Mouse (Mus musculus): ENCODE results near the gene Zfp217. TPM values are rescaled to one million over a fixed set of nuclear protein-coding genes. Genes with fewer than 3 reads are reported as not detected.

The Zfp217 gene
- polyA plus RNA-seq, 1 experiment from 2014 or later = 3.0 TPM

DNA sequence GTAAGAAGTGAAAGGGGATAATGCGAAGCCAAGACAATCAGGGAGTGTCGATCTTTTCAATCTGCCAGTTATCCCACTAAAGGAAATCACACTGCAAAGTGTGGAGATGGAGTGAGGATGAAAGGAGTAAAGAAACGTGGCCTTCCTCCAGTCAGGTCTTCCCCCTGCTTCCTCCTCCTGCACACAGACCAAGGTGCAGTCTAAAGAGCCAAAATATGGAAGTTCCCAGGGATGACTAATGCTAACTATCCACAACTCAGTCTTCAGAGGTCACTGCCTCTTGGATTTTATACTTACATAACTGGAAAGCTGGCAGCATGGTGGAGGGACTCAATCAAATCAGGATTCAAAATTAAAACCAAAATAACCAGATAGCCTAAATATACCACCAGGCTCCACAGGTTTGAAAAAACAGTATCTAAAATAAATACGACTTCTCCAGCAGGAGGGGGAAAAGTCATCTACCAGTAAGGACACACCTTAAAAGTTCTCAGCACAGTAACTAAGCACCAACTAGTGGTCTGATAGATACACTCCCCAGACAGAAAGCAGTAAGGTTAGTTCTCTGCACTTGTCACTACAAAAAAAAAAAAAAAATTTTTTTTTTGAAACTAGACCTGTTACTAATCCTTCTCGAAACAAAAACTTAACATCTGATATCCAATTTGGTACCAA is 18.5 kb downstream of the Zfp217 start:
- no peaks in the 10 kb centered on the region; the same call in 1 of the 2 replicates for H3K27me3 ChIP-seq (ENCODE audit: insufficient read depth, poor library complexity, severe bottlenecking)
- DNase-seq (ENCODE audit: low spot score) = no peak
- WGBS = 19% methylated on average over 5 of the region's 5 CpGs
- H3K27ac ChIP-seq = peak overlapping the region; percentile 99
- H3K4me1 ChIP-seq (replicated peaks) = peaks cover 91% of the 10 kb centered on the region
- no peaks in the 10 kb centered on the region for H3K36me3 ChIP-seq
- H3K4me3 ChIP-seq = peak overlapping the region; percentile 89
- no peaks in the 10 kb centered on the region for H3K9me3 ChIP-seq

DNA sequence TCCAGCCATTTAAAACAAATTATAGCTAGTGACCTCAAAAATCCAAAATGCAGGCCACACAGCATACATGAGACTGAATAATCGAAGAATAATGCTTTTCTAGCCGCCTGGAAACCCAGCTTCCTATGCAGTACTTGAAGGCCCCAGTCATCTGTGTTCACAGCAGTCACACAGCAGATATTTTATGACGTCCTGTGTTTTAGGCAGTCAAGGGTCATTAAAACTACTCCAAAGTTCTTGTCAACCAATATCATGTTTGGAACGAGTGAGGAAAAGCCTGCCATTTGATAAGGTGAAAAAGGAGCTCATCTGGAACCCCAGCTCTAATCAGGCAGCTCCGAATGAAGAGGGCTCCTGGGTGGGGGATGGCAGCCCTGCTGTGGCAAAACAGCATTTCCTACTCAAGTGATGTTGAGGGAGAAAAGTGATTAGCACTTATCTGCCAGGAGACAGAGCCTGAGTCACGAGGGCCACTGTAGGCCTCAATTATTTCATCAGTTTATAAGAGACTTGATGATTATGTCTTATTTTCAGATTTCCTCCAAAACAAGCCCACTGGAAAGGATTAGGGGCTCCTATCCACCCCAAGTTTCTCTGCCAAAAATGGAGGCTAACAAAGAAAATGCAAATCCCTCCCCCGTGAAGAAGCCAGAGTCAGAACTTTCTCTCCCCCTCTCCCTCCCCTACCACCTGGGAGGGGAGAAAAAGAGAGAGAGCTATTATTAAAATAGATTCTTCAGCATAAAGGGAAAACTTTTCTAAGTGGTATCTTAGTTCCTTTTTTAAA is 19.2 kb downstream of the Zfp217 start:
- Histone ChIP-seq H3K36me3 (peaks cover 4% of the 10 kb centered on the region; the same call in 1 of the 2 replicates), H3K27me3 (ENCODE audit: insufficient read depth, poor library complexity, severe bottlenecking) (no peaks in the 10 kb centered on the region), H3K27ac (peak overlapping the region; percentile 70; the same call in 1 of the 2 replicates), H3K9me3 (no peaks in the 10 kb centered on the region), H3K4me3 (peak overlapping the region; percentile 89), H3K4me1 (replicated peaks) (peaks cover 84% of the 10 kb centered on the region)
- 28% methylated on average over 7 of the region's 7 CpGs for WGBS
- DNase-seq (ENCODE audit: low spot score) = no peak

DNA sequence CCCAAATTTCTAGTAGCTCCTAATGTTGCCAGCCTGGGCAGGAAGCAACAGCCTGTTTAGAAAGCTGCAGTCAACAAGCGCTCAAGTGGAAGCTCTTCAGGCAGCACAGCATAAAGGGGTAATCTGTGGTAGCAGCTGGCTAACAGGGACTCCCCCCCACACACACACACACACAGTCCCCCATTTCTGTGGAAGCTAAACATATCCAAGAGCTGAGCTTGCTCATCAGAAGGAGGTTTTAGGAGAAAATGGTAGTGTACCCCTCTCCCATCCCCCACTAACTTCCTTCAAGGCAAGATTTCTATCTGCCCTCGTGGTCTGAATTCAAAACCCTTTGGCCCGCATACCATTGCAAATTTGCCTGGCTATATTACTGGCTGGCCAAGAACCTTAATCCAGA is 20.4 kb downstream of the Zfp217 start:
- no peaks in the 10 kb centered on the region for H3K27me3 ChIP-seq (ENCODE audit: insufficient read depth, poor library complexity, severe bottlenecking)
- peaks cover 74% of the 10 kb centered on the region for H3K4me1 ChIP-seq (replicated peaks)
- no peaks in the 10 kb centered on the region for H3K9me3 ChIP-seq
- H3K27ac ChIP-seq = peak overlapping the region; percentile 5; the same call in 1 of the 2 replicates
- no peak for DNase-seq (ENCODE audit: low spot score)
- peaks cover 13% of the 10 kb centered on the region for H3K36me3 ChIP-seq
- H3K4me3 ChIP-seq = no peak overlapping the region
- 67% methylated on average over 3 of the region's 3 CpGs for WGBS

DNA sequence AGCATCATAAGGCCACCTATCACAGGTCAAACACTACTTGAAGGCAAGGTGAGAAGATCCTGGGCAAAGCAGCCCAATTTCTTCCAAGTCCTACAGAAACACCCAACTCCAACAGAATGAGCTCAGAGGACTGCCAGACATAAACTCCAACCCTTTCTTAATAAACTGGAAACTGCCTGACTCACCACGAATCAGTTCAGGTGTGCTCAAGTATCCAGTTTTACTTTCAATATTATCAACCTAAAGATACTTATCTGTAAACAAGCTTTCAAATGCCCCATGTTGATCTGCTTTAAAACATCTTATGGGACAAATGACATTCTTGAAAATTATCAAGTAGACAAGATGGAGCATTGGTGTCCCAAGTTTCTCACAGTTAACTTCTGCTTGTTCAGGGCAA is 21.6 kb downstream of the Zfp217 start:
- 88% methylated on average over 1 of the region's 1 CpGs for WGBS
- no peak overlapping the region for H3K27ac ChIP-seq
- peaks cover 24% of the 10 kb centered on the region for H3K36me3 ChIP-seq
- H3K4me3 ChIP-seq = no peak overlapping the region
- H3K9me3 ChIP-seq = no peaks in the 10 kb centered on the region
- no peak for DNase-seq (ENCODE audit: low spot score)
- no peaks in the 10 kb centered on the region for H3K27me3 ChIP-seq (ENCODE audit: insufficient read depth, poor library complexity, severe bottlenecking)
- H3K4me1 ChIP-seq (replicated peaks) = peaks cover 63% of the 10 kb centered on the region

DNA sequence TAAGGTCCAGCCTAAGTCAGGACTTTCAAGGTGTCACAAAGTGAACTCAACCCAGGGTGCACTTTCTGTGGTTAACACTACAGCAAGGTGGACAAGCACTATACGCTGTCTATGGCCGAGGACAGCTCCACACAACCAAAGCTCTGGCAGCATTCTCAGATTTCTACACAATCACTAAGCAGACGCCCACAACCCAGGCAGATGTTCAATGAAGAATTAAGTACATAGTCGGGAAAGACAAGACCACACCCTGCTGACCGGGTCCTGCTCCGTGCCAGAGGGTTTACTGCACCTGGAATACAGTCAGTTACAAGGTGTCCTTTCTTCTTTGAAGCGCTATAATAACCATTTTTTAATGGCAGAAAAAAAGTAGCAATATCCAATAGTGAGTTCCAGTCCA is 25.7 kb downstream of the Zfp217 start:
- Histone ChIP-seq H3K27me3 (ENCODE audit: insufficient read depth, poor library complexity, severe bottlenecking) (no peaks in the 10 kb centered on the region), H3K4me1 (replicated peaks) (peaks cover 37% of the 10 kb centered on the region), H3K27ac (no peak overlapping the region), H3K36me3 (peaks cover 64% of the 10 kb centered on the region), H3K9me3 (no peaks in the 10 kb centered on the region), H3K4me3 (no peak overlapping the region)
- no peak for DNase-seq (ENCODE audit: low spot score)
- WGBS = 90% methylated on average over 7 of the region's 7 CpGs

DNA sequence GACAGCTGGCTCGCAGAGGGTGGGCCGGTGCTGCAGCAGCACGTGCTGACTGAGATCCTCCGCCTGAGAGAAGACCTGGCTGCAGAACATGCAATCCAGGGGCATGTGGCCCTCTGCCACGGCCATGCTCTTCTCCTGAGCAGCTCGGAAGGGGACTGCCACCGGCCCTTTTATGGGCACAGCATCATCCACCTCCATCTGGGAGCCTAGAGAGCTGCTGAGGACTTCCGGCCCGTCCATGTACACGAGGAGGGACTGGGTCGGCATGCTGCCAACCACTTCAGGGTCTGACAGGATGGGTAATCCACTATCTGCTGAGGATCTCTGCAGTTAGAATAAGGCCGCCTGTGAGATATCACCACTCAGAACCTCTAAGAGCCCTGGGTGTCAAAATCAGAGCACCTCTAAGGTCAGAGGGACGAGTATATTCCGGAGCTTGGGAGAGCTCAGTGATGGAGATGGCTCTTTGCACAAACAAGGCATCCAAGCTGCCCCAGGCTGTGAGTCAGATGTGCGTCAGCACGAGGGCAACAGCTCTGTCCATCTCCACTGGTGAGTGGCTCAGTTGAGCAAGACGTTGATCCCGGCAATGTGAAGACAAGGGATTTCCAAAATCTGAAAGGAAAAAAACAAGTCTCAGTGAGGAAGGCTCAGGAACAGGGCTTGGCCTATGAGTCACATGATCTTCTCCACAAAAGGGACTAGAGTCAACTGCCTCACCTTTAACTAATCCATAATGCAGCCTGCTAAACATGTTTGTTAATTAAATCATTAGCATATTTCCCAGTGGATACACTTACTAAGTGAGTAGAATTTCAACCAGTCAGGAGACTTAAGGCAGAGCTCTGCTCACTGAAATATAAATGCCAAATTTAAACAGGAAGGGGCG is 27.5 kb downstream of the Zfp217 start:
- H3K4me3 ChIP-seq = no peak overlapping the region
- H3K36me3 ChIP-seq = peaks cover 76% of the 10 kb centered on the region
- WGBS = 93% methylated on average over 19 of the region's 19 CpGs
- H3K27me3 ChIP-seq (ENCODE audit: insufficient read depth, poor library complexity, severe bottlenecking) = no peaks in the 10 kb centered on the region
- H3K4me1 ChIP-seq (replicated peaks) = peaks cover 21% of the 10 kb centered on the region
- no peaks in the 10 kb centered on the region for H3K9me3 ChIP-seq
- no peak for DNase-seq (ENCODE audit: low spot score)
- H3K27ac ChIP-seq = no peak overlapping the region

DNA sequence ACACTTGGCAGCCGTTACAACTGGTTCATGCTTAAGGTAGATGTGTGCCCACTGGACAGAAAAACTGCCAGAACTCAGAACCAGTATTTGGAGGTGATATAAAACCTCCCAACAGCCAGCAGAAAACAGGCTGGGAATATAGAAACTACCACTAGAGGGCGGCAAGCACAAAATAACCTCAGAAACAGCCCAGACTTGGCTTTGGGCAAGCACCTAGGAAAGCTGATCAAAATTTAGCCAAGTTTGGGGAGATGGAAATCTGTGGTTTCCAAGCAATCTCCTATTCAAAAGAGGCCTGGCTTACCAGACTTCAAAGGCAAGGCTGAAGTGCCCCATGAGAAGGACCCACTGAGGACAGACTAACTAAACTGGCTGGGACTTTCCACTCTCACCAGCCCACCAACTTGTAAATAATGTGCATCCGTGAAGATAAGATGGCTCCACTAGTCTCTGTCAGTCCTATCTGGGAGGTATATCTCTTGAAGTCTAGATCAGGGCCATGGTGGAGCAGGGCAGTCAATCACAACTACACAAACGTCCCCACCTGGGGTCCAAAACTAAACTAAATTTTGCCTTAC is 31.1 kb downstream of the Zfp217 start:
- no peaks in the 10 kb centered on the region for H3K27me3 ChIP-seq (ENCODE audit: insufficient read depth, poor library complexity, severe bottlenecking)
- peaks cover 13% of the 10 kb centered on the region; the same call in 1 of the 2 replicates for H3K4me1 ChIP-seq (replicated peaks)
- H3K4me3 ChIP-seq = no peak overlapping the region
- H3K27ac ChIP-seq = no peak overlapping the region
- H3K9me3 ChIP-seq = no peaks in the 10 kb centered on the region
- peaks cover 91% of the 10 kb centered on the region for H3K36me3 ChIP-seq
- peak; percentile 59 for DNase-seq (ENCODE audit: low spot score)
- WGBS = 53% methylated on average over 4 of the region's 4 CpGs

DNA sequence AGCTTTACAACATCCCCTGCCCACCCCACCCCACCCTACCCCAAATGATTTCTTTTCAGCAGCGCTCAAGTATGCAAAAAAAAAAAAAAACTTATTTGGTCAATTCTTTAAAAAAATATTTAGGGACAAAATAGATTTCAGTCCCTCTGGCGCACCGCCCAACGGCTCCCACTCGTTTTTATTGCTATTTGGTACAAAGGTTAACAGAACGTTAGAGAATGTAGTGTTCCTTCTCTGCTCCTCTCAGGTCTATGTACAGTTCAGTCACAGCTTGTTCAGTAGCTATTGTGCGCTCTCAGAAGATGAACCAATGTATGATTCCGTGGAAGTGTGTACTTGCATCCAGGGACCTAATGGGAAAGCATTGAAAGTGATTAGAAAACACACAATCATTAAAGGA is 37.6 kb downstream of the Zfp217 start:
- H3K36me3 ChIP-seq = peaks cover 89% of the 10 kb centered on the region
- no peak overlapping the region for H3K27ac ChIP-seq
- no peaks in the 10 kb centered on the region for H3K9me3 ChIP-seq
- DNase-seq (ENCODE audit: low spot score) = no peak
- no peaks in the 10 kb centered on the region for H3K27me3 ChIP-seq (ENCODE audit: insufficient read depth, poor library complexity, severe bottlenecking)
- WGBS = 91% methylated on average over 8 of the region's 8 CpGs
- H3K4me3 ChIP-seq = no peak overlapping the region
- peaks cover 11% of the 10 kb centered on the region for H3K4me1 ChIP-seq (replicated peaks)

DNA sequence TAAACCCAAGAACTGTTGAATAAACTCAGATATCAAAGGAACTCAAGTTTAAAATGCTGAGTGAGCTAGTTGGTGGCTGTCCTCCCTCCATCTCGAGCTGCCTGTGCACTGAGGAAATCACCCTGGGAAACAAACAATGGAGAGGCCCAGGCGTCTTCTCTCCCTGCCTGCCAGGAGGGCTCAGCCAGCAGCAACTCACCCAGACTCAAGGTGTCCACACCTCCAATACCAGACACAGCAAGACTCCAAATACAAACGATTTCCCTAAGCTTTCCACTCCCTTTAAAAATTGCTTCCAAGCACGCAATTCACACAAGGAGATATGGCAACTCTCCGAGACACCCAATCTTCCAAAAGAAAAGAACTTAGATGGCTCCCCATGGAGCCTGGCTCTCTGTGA is 38.4 kb downstream of the Zfp217 start:
- H3K27ac ChIP-seq = peak overlapping the region; percentile 59
- peaks cover 81% of the 10 kb centered on the region for H3K36me3 ChIP-seq
- H3K4me3 ChIP-seq = no peak overlapping the region
- no peaks in the 10 kb centered on the region for H3K9me3 ChIP-seq
- WGBS = 35% methylated on average over 5 of the region's 5 CpGs
- peaks cover 11% of the 10 kb centered on the region for H3K4me1 ChIP-seq (replicated peaks)
- DNase-seq (ENCODE audit: low spot score) = no peak
- H3K27me3 ChIP-seq (ENCODE audit: insufficient read depth, poor library complexity, severe bottlenecking) = no peaks in the 10 kb centered on the region

DNA sequence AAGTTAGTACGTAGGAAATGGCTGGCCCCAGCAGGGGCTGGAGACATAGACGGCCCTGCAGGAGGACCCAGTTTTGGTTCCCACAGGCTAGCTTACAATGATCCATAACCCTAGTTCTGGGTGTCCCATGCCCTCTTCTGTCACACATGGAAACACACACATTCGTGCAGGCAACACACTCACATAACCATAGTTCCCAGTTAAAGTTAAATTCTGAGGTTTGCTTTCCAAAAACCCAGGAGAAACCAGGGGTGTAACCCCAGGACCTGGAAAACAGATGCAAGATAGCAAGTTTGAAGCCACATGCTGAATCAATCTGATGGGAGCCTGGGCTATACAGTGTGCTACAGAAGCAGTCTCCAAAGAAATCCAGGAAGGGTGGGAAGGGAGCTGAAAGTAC is 40.1 kb downstream of the Zfp217 start:
- Histone ChIP-seq H3K4me3 (no peak overlapping the region), H3K27ac (no peak overlapping the region), H3K9me3 (no peaks in the 10 kb centered on the region), H3K4me1 (replicated peaks) (peaks cover 11% of the 10 kb centered on the region), H3K27me3 (ENCODE audit: insufficient read depth, poor library complexity, severe bottlenecking) (no peaks in the 10 kb centered on the region), H3K36me3 (peaks cover 64% of the 10 kb centered on the region)
- DNase-seq (ENCODE audit: low spot score) = no peak
- WGBS = 87% methylated on average over 3 of the region's 3 CpGs

DNA sequence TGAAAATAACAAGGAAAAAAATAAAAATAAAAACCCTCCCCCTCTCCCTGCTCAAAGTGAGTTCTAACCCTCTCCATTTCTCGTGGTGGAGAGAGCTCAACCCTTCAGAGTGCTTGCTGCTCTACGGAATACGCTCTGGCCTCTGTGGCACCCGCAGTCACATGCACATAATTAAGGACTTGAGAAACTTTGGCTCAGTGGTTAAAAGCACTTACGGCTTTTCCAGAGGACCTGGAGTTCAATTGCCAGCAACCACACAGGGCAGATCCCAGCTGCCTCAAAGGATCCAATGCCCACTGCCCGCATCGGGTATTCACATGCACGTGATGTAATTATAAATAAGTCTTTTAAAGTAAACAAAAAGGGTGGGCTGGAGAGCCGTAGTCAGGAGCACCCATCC is 41.9 kb downstream of the Zfp217 start:
- Histone ChIP-seq H3K36me3 (peaks cover 46% of the 10 kb centered on the region), H3K4me1 (replicated peaks) (peaks cover 14% of the 10 kb centered on the region), H3K4me3 (no peak overlapping the region), H3K27me3 (ENCODE audit: insufficient read depth, poor library complexity, severe bottlenecking) (no peaks in the 10 kb centered on the region), H3K9me3 (no peaks in the 10 kb centered on the region), H3K27ac (no peak overlapping the region)
- 87% methylated on average over 9 of the region's 9 CpGs for WGBS
- no peak for DNase-seq (ENCODE audit: low spot score)

DNA sequence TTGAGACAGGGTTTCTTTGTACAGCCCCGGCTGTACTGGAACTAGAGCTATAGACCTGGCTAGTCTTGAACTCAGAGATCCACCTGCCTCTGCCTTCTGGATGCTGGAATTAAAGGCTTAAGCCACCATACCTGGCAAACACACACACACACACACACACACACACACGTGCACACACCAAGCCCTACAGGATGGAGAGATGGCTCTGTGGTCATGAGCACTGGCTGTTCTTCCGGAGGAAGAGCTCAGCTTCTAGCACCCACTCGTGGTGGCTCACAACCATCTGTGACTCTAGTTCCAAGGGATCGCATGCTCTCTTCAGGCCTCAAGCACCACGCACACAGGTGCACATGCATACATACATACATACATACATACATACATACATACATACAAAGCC is 43.5 kb downstream of the Zfp217 start:
- no peak overlapping the region for H3K4me3 ChIP-seq
- 0 out of 2 replicates have a peak overlapping the region, but pooled peaks have one; percentile 23 for H3K27ac ChIP-seq
- WGBS = 92% methylated on average over 6 of the region's 6 CpGs
- DNase-seq (ENCODE audit: low spot score) = no peak
- peaks cover 30% of the 10 kb centered on the region for H3K36me3 ChIP-seq
- H3K4me1 ChIP-seq (replicated peaks) = peaks cover 9% of the 10 kb centered on the region
- no peaks in the 10 kb centered on the region for H3K27me3 ChIP-seq (ENCODE audit: insufficient read depth, poor library complexity, severe bottlenecking)
- H3K9me3 ChIP-seq = no peaks in the 10 kb centered on the region

Data from hindbrain, embryonic 10.5 days (tissue).